Mouse (Mus musculus) spleen, adult 10 weeks (tissue): ENCODE measurements around the gene Ccl5. TPM values are rescaled to one million over a fixed set of nuclear protein-coding genes. Genes with fewer than 3 reads are reported as not detected.

ENCODE experiments used
- polyA plus RNA-seq: library from polyadenylated mRNA; stranded (reverse); fragments of 350-450 nt; fragmentation: Illumina TruSeq; extraction: RNeasy Lipid Tissue Mini Kit (QIAGEN cat#74804); gene quantifications from one replicate; pipeline ENCODE4 v1.2.3, GENCODE M21; 2015; ENCODE audit warnings: low replicate concordance; ENCODE audit not compliant: insufficient read depth

Gene Ccl5
- 219 TPM for polyA plus RNA-seq

DNA sequence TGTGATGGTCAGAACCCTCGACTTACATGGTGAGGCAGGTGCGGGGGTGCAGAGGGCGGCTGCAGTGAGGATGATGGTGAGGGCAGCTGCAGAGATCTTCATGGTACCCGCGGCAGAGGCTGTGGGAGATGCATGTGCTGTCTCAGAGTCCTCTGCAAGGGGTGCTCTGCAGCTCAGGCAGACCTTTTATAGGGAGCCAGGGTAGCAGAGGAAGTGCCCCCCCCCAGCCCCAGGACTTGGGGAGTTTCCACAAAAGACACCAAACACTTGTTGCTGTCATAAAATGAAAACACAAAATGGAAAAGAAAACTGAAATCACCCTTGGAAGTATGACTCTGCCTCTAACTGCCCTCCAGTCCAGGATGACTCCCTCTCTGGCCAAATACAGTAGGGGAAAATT lies at the start of gene Ccl5:
Ccl5 (minus strand) TSS at position 159 of the 400 bp plus-strand sequence.

DNA sequence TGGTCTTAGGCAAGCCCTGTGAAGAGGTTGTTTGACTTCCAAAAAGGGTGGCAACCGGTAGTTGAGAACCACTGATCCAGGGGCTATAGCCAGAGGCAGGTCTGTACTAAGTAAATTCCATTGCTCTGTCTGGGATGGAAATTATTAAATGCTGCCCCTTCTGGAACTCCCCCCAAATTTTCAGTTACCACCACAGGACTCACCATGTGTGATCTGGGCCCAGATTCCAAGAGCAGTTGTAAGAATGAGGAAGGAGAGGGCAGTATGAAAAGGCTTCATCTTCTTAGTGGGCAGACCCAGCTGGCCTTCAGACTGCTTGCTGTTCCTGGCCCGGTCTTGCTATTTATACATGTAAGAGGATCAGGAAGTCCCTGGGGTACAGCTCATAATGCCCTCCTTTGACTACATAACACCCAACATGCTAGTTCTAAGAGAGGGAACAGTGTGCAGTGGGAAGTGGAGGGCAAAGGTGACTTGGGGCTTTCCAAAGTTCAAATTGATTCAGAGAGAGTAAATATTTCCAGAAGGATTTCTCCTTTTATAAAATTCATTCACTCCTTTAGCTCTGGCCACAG lies 48.0 kb upstream of the Ccl5 start, which contains the start of gene Ccl9:
Ccl9 (minus strand) TSS at position 451 of the 575 bp plus-strand sequence.

DNA sequence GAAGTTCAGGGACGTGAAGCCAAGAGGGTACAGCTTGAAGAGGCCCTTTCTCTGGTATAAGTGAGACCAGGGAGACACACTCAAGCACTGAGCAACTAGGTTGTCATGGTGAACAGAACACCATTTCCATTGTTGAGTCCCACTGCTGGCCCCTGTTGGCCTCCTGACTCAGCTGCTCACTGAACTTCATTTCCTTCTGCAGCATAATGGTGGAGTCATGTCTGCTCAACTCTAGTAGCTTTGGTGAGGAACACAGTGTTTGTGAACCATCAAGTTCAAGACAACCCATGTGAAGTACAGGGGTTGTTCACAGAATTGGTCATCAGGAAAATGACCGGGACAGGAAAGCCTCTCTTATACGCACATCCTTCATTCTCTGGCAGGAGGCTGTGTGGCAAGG lies 8.2 kb downstream of the Ccl5 start, which contains the start of gene Heatr9:
Heatr9 (minus strand) TSS at position 101 of the 400 bp plus-strand sequence.

Other genes starting within 250 kb of the Ccl5 start
- 12.9 TPM for gene Slfn14, start 243.8 kb downstream of the Ccl5 start, polyA plus RNA-seq
- gene Ap2b1, start 231.5 kb downstream of the Ccl5 start, polyA plus RNA-seq, result 105 TPM
- gene Pex12, start 227.9 kb downstream of the Ccl5 start, polyA plus RNA-seq, result 14.9 TPM
- gene Rasl10b, start 121.4 kb downstream of the Ccl5 start, polyA plus RNA-seq, result 0.10 TPM
- not detected for gene Gas2l2, start 101.1 kb downstream of the Ccl5 start, polyA plus RNA-seq
- not detected for gene 1700020L24Rik, start 92.8 kb downstream of the Ccl5 start, polyA plus RNA-seq
- gene Mmp28, start 67.4 kb downstream of the Ccl5 start, polyA plus RNA-seq, result 2.4 TPM
- 159 TPM for gene Taf15, start 57.4 kb downstream of the Ccl5 start, polyA plus RNA-seq
- gene Heatr9, start 8.3 kb downstream of the Ccl5 start, polyA plus RNA-seq, result 2.9 TPM
- gene Ccl9, start 48.1 kb upstream of the Ccl5 start, polyA plus RNA-seq, result 33.6 TPM
- gene Ccl6, start 62.6 kb upstream of the Ccl5 start, polyA plus RNA-seq, result 72.6 TPM
- gene Rpl9-ps1, start 115.1 kb upstream of the Ccl5 start, polyA plus RNA-seq, result not detected
- gene Ccl3, start 118.8 kb upstream of the Ccl5 start, polyA plus RNA-seq, result 3.9 TPM
- 2.9 TPM for gene Ccl4, start 132.1 kb upstream of the Ccl5 start, polyA plus RNA-seq
- gene Wfdc17, start 173.5 kb upstream of the Ccl5 start, polyA plus RNA-seq, result 56.3 TPM
- 0.51 TPM for gene Wfdc18, start 178.5 kb upstream of the Ccl5 start, polyA plus RNA-seq
- 6.7 TPM for gene Wfdc21, start 216.4 kb upstream of the Ccl5 start, polyA plus RNA-seq
- gene Heatr6, start 223.2 kb upstream of the Ccl5 start, polyA plus RNA-seq, result 21.0 TPM